Mouse (Mus musculus) right cerebral cortex, postnatal 25 days (tissue): ENCODE data around the gene Zdhhc8.
A peak's percentile ranks its signal among the peaks of the same experiment; 100 is the strongest.

ENCODE experiments used
- DNase-seq: peaks from one replicate; pipeline ENCODE4 v3.0.0; 2022

The Zdhhc8 gene

GRCm38 (mm10) chr16:18234671-18235388, at the start of gene Zdhhc8:
Zdhhc8 (minus strand) TSS chr16:18235136.
- peak; percentile 85 for DNase-seq

- DNase-seq = no peak
Observed at GRCm38 (mm10) chr16:18275166-18275565, 40.2 kb upstream of the Zdhhc8 start.

- DNase-seq = no peak
Observed at GRCm38 (mm10) chr16:18268182-18268581, 33.2 kb upstream of the Zdhhc8 start.

GRCm38 (mm10) chr16:18265024-18265423, 30.1 kb upstream of the Zdhhc8 start:
- no peak for DNase-seq

- no peak for DNase-seq
Observed at GRCm38 (mm10) chr16:18258221-18258620, 23.3 kb upstream of the Zdhhc8 start, which contains the start of gene Gm49776. Gm49776 (minus strand) TSS chr16:18258321.

- DNase-seq = no peak
Observed at GRCm38 (mm10) chr16:18253866-18254265, 18.9 kb upstream of the Zdhhc8 start.

- DNase-seq = no peak
Observed at GRCm38 (mm10) chr16:18252736-18253135, 17.8 kb upstream of the Zdhhc8 start.

- no peak for DNase-seq
Observed at GRCm38 (mm10) chr16:18250828-18251790, 16.2 kb upstream of the Zdhhc8 start.

GRCm38 (mm10) chr16:18250231-18250630, 15.3 kb upstream of the Zdhhc8 start:
- DNase-seq = no peak

- peak; percentile 49 for DNase-seq
Observed at GRCm38 (mm10) chr16:18249364-18249967, 14.5 kb upstream of the Zdhhc8 start.

GRCm38 (mm10) chr16:18248433-18249363, 13.8 kb upstream of the Zdhhc8 start, which contains the start of the genes Trmt2a and Ranbp1:
Trmt2a (plus strand) TSS chr16:18248679.
Ranbp1 (minus strand) TSS chr16:18248732.
- peak; percentile 99 for DNase-seq

- DNase-seq = peak; percentile 36
Observed at GRCm38 (mm10) chr16:18247521-18248399, 12.8 kb upstream of the Zdhhc8 start.

GRCm38 (mm10) chr16:18241581-18241980, 6.6 kb upstream of the Zdhhc8 start:
- DNase-seq = no peak

GRCm38 (mm10) chr16:18236676-18237501, 2.0 kb upstream of the Zdhhc8 start:
- DNase-seq = no peak

- peak; percentile 70 for DNase-seq
Observed at GRCm38 (mm10) chr16:18235389-18236065, 591 bp upstream of the Zdhhc8 start.

GRCm38 (mm10) chr16:18233919-18234670, 841 bp downstream of the Zdhhc8 start:
- DNase-seq = no peak

GRCm38 (mm10) chr16:18233451-18233850, 1.5 kb downstream of the Zdhhc8 start:
- no peak for DNase-seq

GRCm38 (mm10) chr16:18231451-18231850, 3.5 kb downstream of the Zdhhc8 start:
- no peak for DNase-seq

- no peak for DNase-seq
Observed at GRCm38 (mm10) chr16:18231047-18231446, 3.9 kb downstream of the Zdhhc8 start.
